Comparison of ENCODE assay signal across 10 mouse cellular contexts in genomic region chr12:29533071-29533876, GRCm38 (mm10). TPM values are rescaled to one million over a fixed set of nuclear protein-coding genes. Genes with fewer than 3 reads are reported as not detected.
A peak's percentile ranks its signal among the peaks of the same experiment; 100 is the strongest.
DNase-seq lines count a peak whose midpoint lies in the region; ATAC-seq and TF ChIP-seq lines count a peak whose summit lies in the region.
"Had no signal": no experiment of that assay in that cellular context is flagged by ENCODE, and none has a peak within 500 bp of the region (broad histone marks: within the 10 kb centered on the region; RNA-seq: fewer than 3 reads in every experiment).

No protein-coding gene starts in this region.

- 0 out of 2 replicates have a peak overlapping the region, but pooled peaks have one; percentile 27 for H3K27ac ChIP-seq in forebrain, embryonic 11.5 days (ENCODE audit: low read depth, low read length)
- H3K27ac ChIP-seq in forebrain, embryonic 10.5 days: no peak overlapping the region
- H3K27ac ChIP-seq in cortical plate, adult 2 months (ENCODE audit: insufficient read depth, low read length): peak overlapping the region; percentile 85
- H3K27ac ChIP-seq in hindbrain, postnatal 0 days: peak overlapping the region; percentile 92
- H3K27ac ChIP-seq: macrophage had no signal

- H3K36me3 ChIP-seq in forebrain, embryonic 11.5 days (ENCODE audit: control insufficient read depth, insufficient read depth, low read length): no peaks in the 10 kb centered on the region
- no peaks in the 10 kb centered on the region for H3K36me3 ChIP-seq in forebrain, embryonic 10.5 days (replicated peaks)
- H3K36me3 ChIP-seq in hindbrain, postnatal 0 days (ENCODE audit: insufficient read depth, low read length): no peaks in the 10 kb centered on the region

- peaks cover 1% of the 10 kb centered on the region; the same call in 1 of the 2 replicates for H3K4me1 ChIP-seq in forebrain, embryonic 11.5 days (replicated peaks; ENCODE audit: control insufficient read depth, insufficient read depth, low read length)
- H3K4me1 ChIP-seq in forebrain, embryonic 10.5 days: peaks cover 50% of the 10 kb centered on the region
- peaks cover 1% of the 10 kb centered on the region; the same call in 1 of the 2 replicates for H3K4me1 ChIP-seq in cortical plate, adult 2 months (ENCODE audit: control insufficient read depth, insufficient read depth, low read length)
- no peaks in the 10 kb centered on the region for H3K4me1 ChIP-seq in hindbrain, postnatal 0 days (ENCODE audit: insufficient read depth, low read length)

- H3K27me3 ChIP-seq in forebrain, embryonic 11.5 days (ENCODE audit: control insufficient read depth, insufficient read depth, low read length): peaks cover 51% of the 10 kb centered on the region
- H3K27me3 ChIP-seq in forebrain, embryonic 10.5 days (ENCODE audit: poor library complexity, severe bottlenecking): peaks cover 99% of the 10 kb centered on the region
- H3K27me3 ChIP-seq in hindbrain, postnatal 0 days (ENCODE audit: insufficient read depth, low read length): no peaks in the 10 kb centered on the region

- no peak overlapping the region for H3K4me3 ChIP-seq in forebrain, embryonic 11.5 days (ENCODE audit: low read depth, low read length)
- H3K4me3 ChIP-seq in forebrain, embryonic 10.5 days: no peak overlapping the region
- peak overlapping the region; percentile 75 for H3K4me3 ChIP-seq in cortical plate, adult 2 months (ENCODE audit: insufficient read depth, low read length)
- H3K4me3 ChIP-seq in hindbrain, postnatal 0 days (ENCODE audit: low read length): peak overlapping the region; percentile 49

- ATAC-seq in forebrain, embryonic 11.5 days (replicated peaks; ENCODE audit: low FRiP score): peak; percentile 16; the same call in 1 of the 2 replicates
- ATAC-seq in hindbrain, postnatal 0 days: peak; percentile 80

- no peak overlapping the region for H3K9ac ChIP-seq in forebrain, embryonic 11.5 days (ENCODE audit: low read length)
- H3K9ac ChIP-seq in hindbrain, postnatal 0 days (replicated peaks; ENCODE audit: low read length): peak overlapping the region; percentile 62

- 23% methylated on average over 14 of the region's 14 CpGs for WGBS in forebrain, embryonic 11.5 days
- WGBS in forebrain, embryonic 10.5 days: 20% methylated on average over 14 of the region's 14 CpGs
- WGBS in hindbrain, postnatal 0 days: 13% methylated on average over 14 of the region's 14 CpGs

- no peaks in the 10 kb centered on the region for H3K9me3 ChIP-seq in forebrain, embryonic 11.5 days (ENCODE audit: control insufficient read depth, low read length)
- H3K9me3 ChIP-seq in forebrain, embryonic 10.5 days: no peaks in the 10 kb centered on the region
- no peaks in the 10 kb centered on the region for H3K9me3 ChIP-seq in hindbrain, postnatal 0 days (ENCODE audit: low read length)

- peak overlapping the region; percentile 15; the same call in 1 of the 2 replicates for H3K4me2 ChIP-seq in forebrain, embryonic 11.5 days (ENCODE audit: low read depth, low read length, severe bottlenecking)
- H3K4me2 ChIP-seq in hindbrain, postnatal 0 days (ENCODE audit: low read depth, low read length): peak overlapping the region; percentile 81

- TF ChIP-seq CTCF in cortical plate, adult 2 months (IDR thresholded peaks at IDR 0.05; ENCODE audit: extremely low read depth, insufficient read depth, low read length): no peak
- TF ChIP-seq CTCF in hindbrain, postnatal 0 days (IDR thresholded peaks at IDR 0.05; ENCODE audit: low read depth): peak; percentile 40

- no peak for DNase-seq in forebrain, embryonic 11.5 days (ENCODE audit: low spot score)
- no peak for DNase-seq in forebrain, embryonic 10.5 days (ENCODE audit: extremely low spot score, low spot score)
- DNase-seq in hindbrain, postnatal 0 days (ENCODE audit: low spot score): peak; percentile 67
- DNase-seq in retina, embryonic 14.5 days (ENCODE audit: low spot score): peak; percentile 35
- DNase-seq in ovary, adult 18-20 months (ENCODE audit: low spot score): no peak
- no peak for DNase-seq in testis, postnatal 14 days (ENCODE audit: low spot score)
- DNase-seq in lung, postnatal 36 days: no peak

- peak; percentile 62; the same call in 1 of the 2 replicates for TF ChIP-seq POLR2A in cortical plate, adult 2 months (IDR thresholded peaks at IDR 0.05; ENCODE audit: extremely low read depth, insufficient read depth, low read length)

RNA-seq across cellular contexts. Expression of gene Myt1l, which starts 5.1 kb away (rescaled TPM):
- 18.7 and 22.3 TPM in 2 replicates for polyA plus RNA-seq in forebrain, embryonic 11.5 days (2014; fragmentation: Nextera tagmentation; extraction: Ambion mirVana)
- polyA plus RNA-seq in forebrain, embryonic 10.5 days (2016; fragmentation: Nextera tagmentation; extraction: Ambion mirVana): 1.0 and 3.3 TPM in 2 replicates
- 71.5 and 74.1 TPM in 2 replicates for polyA plus RNA-seq in cortical plate, adult 2 months (2012; rRNA removed)
- 68.6 and 83.0 TPM in 2 replicates for total RNA-seq in hindbrain, postnatal 0 days (2014; rRNA removed)
- polyA plus RNA-seq in hindbrain, postnatal 0 days (2015; fragmentation: Nextera tagmentation; extraction: Ambion mirVana): 163 and 173 TPM in 2 replicates
- total RNA-seq: gastrocnemius, adult 18-20 months had no signal
- polyA plus RNA-seq: macrophage had no signal

Comparison
In these comparisons a context has a peak if more than half of its experiments do, and no peak if none do; other contexts are left out.
1. DNase-seq: peak in hindbrain, postnatal 0 days (single experiment) and retina, embryonic 14.5 days (single experiment); none in forebrain, embryonic 11.5 days (single experiment), forebrain, embryonic 10.5 days (single experiment), ovary, adult 18-20 months (single experiment), testis, postnatal 14 days (single experiment) and lung, postnatal 36 days (single experiment).
2. H3K4me3 ChIP-seq: peak in cortical plate, adult 2 months (single experiment) and hindbrain, postnatal 0 days (single experiment); none in forebrain, embryonic 11.5 days (single experiment) and forebrain, embryonic 10.5 days (single experiment).